Mouse (Mus musculus): Measurements from ENCODE around the gene Psmd3. TPM values are rescaled to one million over a fixed set of nuclear protein-coding genes. Genes with fewer than 3 reads are reported as not detected.
"Not testable (repeated sequence)": the region's sequence is repeated elsewhere in the genome, so short reads cannot be mapped to it uniquely, and the experiment has no call there.

The Psmd3 gene
- polyA plus RNA-seq, 1 experiment from 2014 or later = 96.2 TPM

- no peak within 1 kb of the TSS for H3K4me2 ChIP-seq (replicated peaks; ENCODE audit: low read depth)
- WGBS = 43% methylated on average over 2 of the region's 2 CpGs
- H3K27ac ChIP-seq (ENCODE audit: low read depth, low read length) = no peak within 1 kb of the TSS
- no peak for TF ChIP-seq CTCF (IDR thresholded peaks at IDR 0.05; ENCODE audit: low read depth)
- H3K9me3 ChIP-seq (ENCODE audit: control insufficient read depth) = no peaks in the 10 kb centered on the region
- H3K27me3 ChIP-seq (replicated peaks; ENCODE audit: control insufficient read depth, insufficient read depth, low read length) = no peaks in the 10 kb centered on the region
- H3K4me1 ChIP-seq (replicated peaks; ENCODE audit: control insufficient read depth, insufficient read depth, low read length) = no peaks in the 10 kb centered on the region
- H3K36me3 ChIP-seq (ENCODE audit: control insufficient read depth, insufficient read depth) = no peaks in the 10 kb centered on the region
- H3K4me3 ChIP-seq (ENCODE audit: low read depth, low read length) = no peak within 1 kb of the TSS
- no peak within 1 kb of the TSS for H3K9ac ChIP-seq (ENCODE audit: low read depth, low read length)
- ATAC-seq = no peak
Observed at GRCm38 (mm10) chr11:98646459-98646858, 35.9 kb upstream of the Psmd3 start, which contains the start of gene Gsdma2. TSS of gene Gsdma2 (plus strand) at chr11:98646759.

- not testable (repeated sequence) for H3K4me1 ChIP-seq (replicated peaks; ENCODE audit: control insufficient read depth, insufficient read depth, low read length); H3K4me3 ChIP-seq (ENCODE audit: low read depth, low read length); H3K27ac ChIP-seq (ENCODE audit: low read depth, low read length); H3K36me3 ChIP-seq (ENCODE audit: control insufficient read depth, insufficient read depth); H3K9me3 ChIP-seq (ENCODE audit: control insufficient read depth); H3K4me2 ChIP-seq (replicated peaks; ENCODE audit: low read depth); H3K9ac ChIP-seq (ENCODE audit: low read depth, low read length); H3K27me3 ChIP-seq (replicated peaks; ENCODE audit: control insufficient read depth, insufficient read depth, low read length)
- peak; percentile 83 for TF ChIP-seq CTCF (IDR thresholded peaks at IDR 0.05; ENCODE audit: low read depth)
- ATAC-seq = peak; percentile 73; the same call in 1 of the 2 replicates
- WGBS = 8% methylated on average over 7 of the region's 7 CpGs
Observed at GRCm38 (mm10) chr11:98655076-98655475, 27.3 kb upstream of the Psmd3 start.

GRCm38 (mm10) chr11:98660517-98660916, 21.8 kb upstream of the Psmd3 start:
- no peak overlapping the region for H3K4me2 ChIP-seq (replicated peaks; ENCODE audit: low read depth)
- no peaks in the 10 kb centered on the region for H3K27me3 ChIP-seq (replicated peaks; ENCODE audit: control insufficient read depth, insufficient read depth, low read length)
- no peak overlapping the region for H3K27ac ChIP-seq (ENCODE audit: low read depth, low read length)
- ATAC-seq = no peak
- H3K36me3 ChIP-seq (ENCODE audit: control insufficient read depth, insufficient read depth) = no peaks in the 10 kb centered on the region
- 14% methylated on average over 6 of the region's 6 CpGs for WGBS
- H3K9ac ChIP-seq (ENCODE audit: low read depth, low read length) = no peak overlapping the region
- TF ChIP-seq CTCF (IDR thresholded peaks at IDR 0.05; ENCODE audit: low read depth) = peak; percentile 86
- H3K9me3 ChIP-seq (ENCODE audit: control insufficient read depth) = no peaks in the 10 kb centered on the region
- H3K4me1 ChIP-seq (replicated peaks; ENCODE audit: control insufficient read depth, insufficient read depth, low read length) = no peaks in the 10 kb centered on the region
- H3K4me3 ChIP-seq (ENCODE audit: low read depth, low read length) = no peak overlapping the region

GRCm38 (mm10) chr11:98664091-98664490, 18.3 kb upstream of the Psmd3 start, which contains the start of gene Gsdma:
TSS of gene Gsdma (plus strand) at chr11:98664351.
- Histone ChIP-seq H3K36me3 (ENCODE audit: control insufficient read depth, insufficient read depth) (no peaks in the 10 kb centered on the region), H3K9ac (ENCODE audit: low read depth, low read length) (no peak within 1 kb of the TSS), H3K4me1 (replicated peaks; ENCODE audit: control insufficient read depth, insufficient read depth, low read length) (no peaks in the 10 kb centered on the region), H3K27ac (ENCODE audit: low read depth, low read length) (no peak within 1 kb of the TSS), H3K4me2 (replicated peaks; ENCODE audit: low read depth) (no peak within 1 kb of the TSS), H3K9me3 (ENCODE audit: control insufficient read depth) (no peaks in the 10 kb centered on the region), H3K4me3 (ENCODE audit: low read depth, low read length) (no peak within 1 kb of the TSS), H3K27me3 (replicated peaks; ENCODE audit: control insufficient read depth, insufficient read depth, low read length) (0 out of 2 replicates have a peak, but pooled peaks cover 3% of the 10 kb centered on the region)
- no peak for TF ChIP-seq CTCF (IDR thresholded peaks at IDR 0.05; ENCODE audit: low read depth)
- WGBS = 17% methylated on average over 4 of the region's 4 CpGs
- no peak for ATAC-seq

- H3K36me3 ChIP-seq (ENCODE audit: control insufficient read depth, insufficient read depth) = no peaks in the 10 kb centered on the region
- TF ChIP-seq CTCF (IDR thresholded peaks at IDR 0.05; ENCODE audit: low read depth) = no peak
- no peak overlapping the region for H3K27ac ChIP-seq (ENCODE audit: low read depth, low read length)
- 0 out of 2 replicates have a peak, but pooled peaks cover 3% of the 10 kb centered on the region for H3K27me3 ChIP-seq (replicated peaks; ENCODE audit: control insufficient read depth, insufficient read depth, low read length)
- no peak overlapping the region for H3K4me2 ChIP-seq (replicated peaks; ENCODE audit: low read depth)
- WGBS = 19% methylated on average over 2 of the region's 2 CpGs
- H3K9ac ChIP-seq (ENCODE audit: low read depth, low read length) = no peak overlapping the region
- H3K4me3 ChIP-seq (ENCODE audit: low read depth, low read length) = no peak overlapping the region
- no peaks in the 10 kb centered on the region for H3K4me1 ChIP-seq (replicated peaks; ENCODE audit: control insufficient read depth, insufficient read depth, low read length)
- H3K9me3 ChIP-seq (ENCODE audit: control insufficient read depth) = no peaks in the 10 kb centered on the region
- ATAC-seq = no peak; the same call in 1 of the 2 replicates
Observed at GRCm38 (mm10) chr11:98668984-98669383, 13.4 kb upstream of the Psmd3 start.

- Histone ChIP-seq H3K4me1 (replicated peaks; ENCODE audit: control insufficient read depth, insufficient read depth, low read length) (no peaks in the 10 kb centered on the region), H3K27ac (ENCODE audit: low read depth, low read length) (no peak overlapping the region), H3K9ac (ENCODE audit: low read depth, low read length) (no peak overlapping the region), H3K9me3 (ENCODE audit: control insufficient read depth) (no peaks in the 10 kb centered on the region), H3K27me3 (replicated peaks; ENCODE audit: control insufficient read depth, insufficient read depth, low read length) (0 out of 2 replicates have a peak, but pooled peaks cover 3% of the 10 kb centered on the region), H3K36me3 (ENCODE audit: control insufficient read depth, insufficient read depth) (no peaks in the 10 kb centered on the region), H3K4me2 (replicated peaks; ENCODE audit: low read depth) (no peak overlapping the region), H3K4me3 (ENCODE audit: low read depth, low read length) (no peak overlapping the region)
- no peak for TF ChIP-seq CTCF (IDR thresholded peaks at IDR 0.05; ENCODE audit: low read depth)
- WGBS = 67% methylated on average over 3 of the region's 3 CpGs
- no peak for ATAC-seq
Observed at GRCm38 (mm10) chr11:98671284-98671815, 11.0 kb upstream of the Psmd3 start.
